ENCODE assay signal across 8 mouse cellular contexts in the genomic region with DNA sequence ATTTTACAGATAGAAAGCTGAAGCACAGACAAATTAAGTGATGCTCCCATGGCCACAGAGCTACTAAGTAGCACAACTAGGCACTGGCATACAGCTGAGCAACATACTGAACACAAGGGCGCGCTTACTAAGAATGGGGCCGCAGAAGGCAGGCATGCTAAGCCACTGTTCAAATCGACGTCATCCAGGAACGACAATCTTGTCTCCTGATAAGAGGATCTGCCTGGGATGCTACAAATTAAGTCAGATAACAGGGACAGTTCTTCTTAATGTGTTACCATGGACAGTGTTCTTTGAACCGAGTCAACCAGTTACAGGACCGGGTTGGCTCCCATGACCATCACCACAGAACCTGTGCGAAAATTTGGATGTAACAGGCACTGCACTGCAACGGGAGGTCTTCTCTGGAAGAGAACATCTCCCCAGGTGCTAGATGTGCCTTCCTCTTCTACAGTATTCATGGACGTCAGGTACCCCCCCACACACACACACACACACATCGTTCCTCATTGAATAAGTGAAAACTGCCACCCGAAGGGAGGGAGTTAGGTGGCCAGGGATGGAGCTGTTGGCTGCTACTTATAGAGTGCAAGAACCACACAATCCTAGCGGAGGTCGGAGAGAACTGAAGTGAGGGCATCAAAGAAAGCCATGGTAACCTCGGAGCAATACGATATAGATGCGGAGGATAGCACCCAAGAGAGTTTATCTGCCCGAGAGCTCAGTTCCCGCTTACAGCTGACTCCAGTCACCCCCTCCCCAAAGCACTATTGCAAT. TPM values are rescaled to one million over a fixed set of nuclear protein-coding genes. Genes with fewer than 3 reads are reported as not detected.
DNase-seq lines count a peak whose midpoint lies in the region; ATAC-seq and TF ChIP-seq lines count a peak whose summit lies in the region.

No protein-coding gene starts in this region.

- no peak for DNase-seq in layer of hippocampus, adult 2 months (ENCODE audit: low spot score in 2 of 2)
- no peak for DNase-seq in layer of hippocampus, postnatal 14 days (ENCODE audit: low spot score in 2 of 2)
- no peak for DNase-seq in thymus, postnatal 4 days
- DNase-seq in kidney, adult 9 months: no peak
- no peak for DNase-seq in cerebellum, adult 11-12 months

- no peak for TF ChIP-seq POLR2A in embryonic fibroblast, embryonic 13.5 days (IDR thresholded peaks at IDR 0.05; ENCODE audit: low read depth, low read length)
- no peak for TF ChIP-seq POLR2A in olfactory bulb, adult 2 months (IDR thresholded peaks at IDR 0.05; ENCODE audit: insufficient read depth, low read depth, low read length)

- H3K27ac ChIP-seq in layer of hippocampus, adult 2 months: peak overlapping the region; percentile 64
- no peak overlapping the region for H3K27ac ChIP-seq in embryonic fibroblast, embryonic 13.5 days (ENCODE audit: insufficient read depth, low read length)
- H3K27ac ChIP-seq in limb, embryonic 12.5 days: no peak overlapping the region
- peak overlapping the region; percentile 77 for H3K27ac ChIP-seq in olfactory bulb, adult 2 months (ENCODE audit: insufficient read depth, low read depth, low read length)

- no peak for TF ChIP-seq CTCF in layer of hippocampus, adult 2 months (conservative IDR thresholded peaks at IDR 0.05)
- no peak for TF ChIP-seq CTCF in embryonic fibroblast, embryonic 13.5 days (IDR thresholded peaks at IDR 0.05; ENCODE audit: borderline replicate concordance, insufficient read depth, low read length)
- no peak for TF ChIP-seq CTCF in olfactory bulb, adult 2 months (IDR thresholded peaks at IDR 0.05; ENCODE audit: insufficient read depth, low read depth, low read length)

- peak overlapping the region; percentile 62 for H3K4me3 ChIP-seq in layer of hippocampus, adult 2 months
- peak overlapping the region; percentile 37 for H3K4me3 ChIP-seq in embryonic fibroblast, embryonic 13.5 days (ENCODE audit: insufficient read depth, low read length)
- peak overlapping the region; percentile 57 for H3K4me3 ChIP-seq in limb, embryonic 12.5 days (replicated peaks)
- peak overlapping the region; percentile 79 for H3K4me3 ChIP-seq in olfactory bulb, adult 2 months (ENCODE audit: insufficient read depth, low read depth, low read length)

- 7% methylated on average over 20 of the region's 20 CpGs for WGBS in limb, embryonic 12.5 days
- 12% methylated on average over 20 of the region's 20 CpGs for WGBS in olfactory bulb, adult 2 months

- H3K36me3 ChIP-seq in limb, embryonic 12.5 days: no peaks in the 10 kb centered on the region

- peak overlapping the region; percentile 60 for H3K9ac ChIP-seq in limb, embryonic 12.5 days (replicated peaks)

- H3K4me1 ChIP-seq in embryonic fibroblast, embryonic 13.5 days (ENCODE audit: control insufficient read depth, insufficient read depth, low read length): no peaks in the 10 kb centered on the region
- H3K4me1 ChIP-seq in limb, embryonic 12.5 days (replicated peaks): peaks cover 36% of the 10 kb centered on the region
- peaks cover 8% of the 10 kb centered on the region for H3K4me1 ChIP-seq in olfactory bulb, adult 2 months (ENCODE audit: control insufficient read depth, insufficient read depth, low read length)

- H3K4me2 ChIP-seq in limb, embryonic 12.5 days: peak overlapping the region; percentile 99

- no peak for ATAC-seq in limb, embryonic 12.5 days (ENCODE audit: insufficient number of reproducible peaks, insufficient read depth, low FRiP score, low TSS enrichment, low read depth)

- no peaks in the 10 kb centered on the region for H3K9me3 ChIP-seq in limb, embryonic 12.5 days

- H3K27me3 ChIP-seq in limb, embryonic 12.5 days: peaks cover 66% of the 10 kb centered on the region

RNA-seq across cellular contexts. Expression of a gene that starts 0.8 kb away (rescaled TPM):
- 10 to 100 TPM; 40.4 to 40.9 TPM for total RNA-seq in layer of hippocampus, adult 2 months (2021)
- 10 to 100 TPM; 43.1 to 44.4 TPM for total RNA-seq in layer of hippocampus, postnatal 14 days (2021)
- 6.2 and 12.2 TPM in 2 replicates for polyA plus RNA-seq in embryonic fibroblast, embryonic 13.5 days (2011; ENCODE audit: insufficient read length, low read depth, missing spikeins)
- polyA plus RNA-seq in limb, embryonic 12.5 days (2016; fragmentation: Nextera tagmentation; extraction: Ambion mirVana): 2.0 and 2.8 TPM in 2 replicates
- polyA plus RNA-seq in olfactory bulb, adult 2 months (2012; ENCODE audit: insufficient read depth, insufficient read length, low replicate concordance, missing spikeins): 326 and 491 TPM in 2 replicates

RNA-seq across cellular contexts. Expression of a gene that starts 18.5 kb away (rescaled TPM):
- total RNA-seq in layer of hippocampus, adult 2 months (2021): under 1 TPM in 1 of 2 experiments, not detected in 1; 0.15 TPM
- total RNA-seq in layer of hippocampus, postnatal 14 days (2021): under 1 TPM in 1 of 2 experiments, not detected in 1; 0.12 TPM
- not detected in 2 replicates for polyA plus RNA-seq in embryonic fibroblast, embryonic 13.5 days (2011; ENCODE audit: insufficient read length, low read depth, missing spikeins)
- 0.17 and 0.43 TPM in 2 replicates for polyA plus RNA-seq in limb, embryonic 12.5 days (2016; fragmentation: Nextera tagmentation; extraction: Ambion mirVana)
- not detected in 2 replicates for polyA plus RNA-seq in olfactory bulb, adult 2 months (2012; ENCODE audit: insufficient read depth, insufficient read length, low replicate concordance, missing spikeins)

RNA-seq across cellular contexts. Expression of a gene that starts 27.1 kb away (rescaled TPM):
- 10 to 100 TPM; 70.8 to 76.7 TPM for total RNA-seq in layer of hippocampus, adult 2 months (2021)
- 10 to 100 TPM; 66.3 to 75.2 TPM for total RNA-seq in layer of hippocampus, postnatal 14 days (2021)
- 26.9 and 29.9 TPM in 2 replicates for polyA plus RNA-seq in embryonic fibroblast, embryonic 13.5 days (2011; ENCODE audit: insufficient read length, low read depth, missing spikeins)
- polyA plus RNA-seq in limb, embryonic 12.5 days (2016; fragmentation: Nextera tagmentation; extraction: Ambion mirVana): 29.7 and 31.9 TPM in 2 replicates
- polyA plus RNA-seq in olfactory bulb, adult 2 months (2012; ENCODE audit: insufficient read depth, insufficient read length, low replicate concordance, missing spikeins): not detected in 2 replicates

RNA-seq across cellular contexts. Expression of a gene that starts 29.6 kb away (rescaled TPM):
- total RNA-seq in layer of hippocampus, adult 2 months (2021): 1 to 10 TPM; 1.2 to 1.9 TPM
- total RNA-seq in layer of hippocampus, postnatal 14 days (2021): 1 to 10 TPM; 1.3 to 3.2 TPM
- polyA plus RNA-seq in embryonic fibroblast, embryonic 13.5 days (2011; ENCODE audit: insufficient read length, low read depth, missing spikeins): 1.2 and 1.3 TPM in 2 replicates
- polyA plus RNA-seq in limb, embryonic 12.5 days (2016; fragmentation: Nextera tagmentation; extraction: Ambion mirVana): 2.1 and 3.1 TPM in 2 replicates
- not detected in 2 replicates for polyA plus RNA-seq in olfactory bulb, adult 2 months (2012; ENCODE audit: insufficient read depth, insufficient read length, low replicate concordance, missing spikeins)

RNA-seq across cellular contexts. Expression of a gene that starts 38.9 kb away (rescaled TPM):
- total RNA-seq in layer of hippocampus, adult 2 months (2021): 10 to 100 TPM; 14.9 to 17.2 TPM
- total RNA-seq in layer of hippocampus, postnatal 14 days (2021): 10 to 100 TPM; 14.4 to 14.6 TPM
- 1.6 and 7.1 TPM in 2 replicates for polyA plus RNA-seq in embryonic fibroblast, embryonic 13.5 days (2011; ENCODE audit: insufficient read length, low read depth, missing spikeins)
- 15.9 and 21.0 TPM in 2 replicates for polyA plus RNA-seq in limb, embryonic 12.5 days (2016; fragmentation: Nextera tagmentation; extraction: Ambion mirVana)
- polyA plus RNA-seq in olfactory bulb, adult 2 months (2012; ENCODE audit: insufficient read depth, insufficient read length, low replicate concordance, missing spikeins): not detected in 2 replicates

Comparison
In these comparisons a context has a peak if more than half of its experiments do, and no peak if none do; other contexts are left out.
1. H3K27ac ChIP-seq: peak in layer of hippocampus, adult 2 months (single experiment) and olfactory bulb, adult 2 months (single experiment); none in embryonic fibroblast, embryonic 13.5 days (single experiment) and limb, embryonic 12.5 days (single experiment).
2. RNA of a gene that starts 0.8 kb away (polyA plus RNA-seq): 326 to 491 TPM in olfactory bulb, adult 2 months; 6.2 to 12.2 TPM in embryonic fibroblast, embryonic 13.5 days and 2.0 to 2.8 TPM in limb, embryonic 12.5 days; every median in the first group is over 10 times any median in the second.
3. Peak in every context shown above with its lines, with median percentiles within 50 percentile points of each other: H3K4me3 ChIP-seq.